Mouse (Mus musculus) lung, postnatal 0 days (tissue): Measurements from ENCODE around the gene Rhof. TPM values are rescaled to one million over a fixed set of nuclear protein-coding genes. Genes with fewer than 3 reads are reported as not detected.

Source experiments
- ATAC-seq: fragments of 200-750 bp; cut with Nextera tagmentation; 2 replicates; pipeline ENCODE4 v1.8.0; 2017; ENCODE audit warnings: moderate library complexity
- DNase-seq: peaks from one replicate; pipeline ENCODE4 v3.0.0-alpha.2; 2016; ENCODE audit warnings: low spot score
- H3K27ac ChIP-seq: fragments of 300-500 bp; sonication (generic); 2 replicates; pipeline ENCODE4 v1.5.1; 2014; ENCODE audit warnings: antibody characterized with exemption, mild to moderate bottlenecking, low read length, mixed read lengths
- H3K27me3 ChIP-seq: fragments of 300-500 bp; sonication (generic); replicated peaks from 2 replicates; pipeline ENCODE4 v1.6.1; 2014; ENCODE audit warnings: low read length, mixed read lengths; ENCODE audit not compliant: insufficient read depth
- H3K36me3 ChIP-seq: fragments of 300-500 bp; sonication (generic); 2 replicates; pipeline ENCODE4 v1.6.1; 2014; ENCODE audit warnings: low read length, mixed read lengths; ENCODE audit not compliant: insufficient read depth
- H3K4me1 ChIP-seq: fragments of 300-500 bp; sonication (generic); 2 replicates; pipeline ENCODE4 v1.6.1; 2014; ENCODE audit warnings: antibody characterized with exemption, low read depth, low read length, mixed read lengths; ENCODE audit not compliant: insufficient read depth
- H3K4me2 ChIP-seq: fragments of 300-500 bp; sonication (generic); replicated peaks from 2 replicates; pipeline ENCODE4 v1.6.1; 2014; ENCODE audit warnings: low read depth, mild to moderate bottlenecking, low read length, moderate library complexity, mixed read lengths
- H3K4me3 ChIP-seq: fragments of 300-500 bp; sonication (generic); 2 replicates; pipeline ENCODE4 v1.5.1; 2014; ENCODE audit warnings: low read depth, low read length
- H3K9ac ChIP-seq: fragments of 300-500 bp; sonication (generic); replicated peaks from 2 replicates; pipeline ENCODE4 v1.6.1; 2014; ENCODE audit warnings: low read depth, mild to moderate bottlenecking
- H3K9me3 ChIP-seq: fragments of 300-500 bp; sonication (generic); 2 replicates; pipeline ENCODE4 v1.6.1; 2016; ENCODE audit warnings: low read length, mixed read lengths
- CTCF ChIP-seq: IDR thresholded peaks from 2 replicates; pipeline ENCODE4 v1.5.1; 2016; ENCODE audit warnings: antibody characterized with exemption, mild to moderate bottlenecking
- EP300 ChIP-seq: IDR thresholded peaks from 2 replicates; pipeline ENCODE4 v1.6.1; 2016; ENCODE audit warnings: antibody characterized with exemption, mild to moderate bottlenecking, control low read depth
- WGBS: fragments of 180-500 bp; shearing (Covaris S2); extraction: QIAGEN DNeasy Blood & Tissue Kit; methylation state at CpG from one replicate; pipeline ENCODE4 v1.1.7; 2014; 5-methylcytosine and 5-hydroxymethylcytosine counted together
- polyA plus RNA-seq: library from polyadenylated mRNA; unstranded; fragments of >200 nt; fragmentation: Nextera tagmentation; extraction: Ambion mirVana; gene quantifications from 2 replicates; pipeline ENCODE4 v1.2.1, GENCODE M21; 2015

Rhof gene
- polyA plus RNA-seq, 1 experiment from 2014 or later, result 12.4 TPM

DNA sequence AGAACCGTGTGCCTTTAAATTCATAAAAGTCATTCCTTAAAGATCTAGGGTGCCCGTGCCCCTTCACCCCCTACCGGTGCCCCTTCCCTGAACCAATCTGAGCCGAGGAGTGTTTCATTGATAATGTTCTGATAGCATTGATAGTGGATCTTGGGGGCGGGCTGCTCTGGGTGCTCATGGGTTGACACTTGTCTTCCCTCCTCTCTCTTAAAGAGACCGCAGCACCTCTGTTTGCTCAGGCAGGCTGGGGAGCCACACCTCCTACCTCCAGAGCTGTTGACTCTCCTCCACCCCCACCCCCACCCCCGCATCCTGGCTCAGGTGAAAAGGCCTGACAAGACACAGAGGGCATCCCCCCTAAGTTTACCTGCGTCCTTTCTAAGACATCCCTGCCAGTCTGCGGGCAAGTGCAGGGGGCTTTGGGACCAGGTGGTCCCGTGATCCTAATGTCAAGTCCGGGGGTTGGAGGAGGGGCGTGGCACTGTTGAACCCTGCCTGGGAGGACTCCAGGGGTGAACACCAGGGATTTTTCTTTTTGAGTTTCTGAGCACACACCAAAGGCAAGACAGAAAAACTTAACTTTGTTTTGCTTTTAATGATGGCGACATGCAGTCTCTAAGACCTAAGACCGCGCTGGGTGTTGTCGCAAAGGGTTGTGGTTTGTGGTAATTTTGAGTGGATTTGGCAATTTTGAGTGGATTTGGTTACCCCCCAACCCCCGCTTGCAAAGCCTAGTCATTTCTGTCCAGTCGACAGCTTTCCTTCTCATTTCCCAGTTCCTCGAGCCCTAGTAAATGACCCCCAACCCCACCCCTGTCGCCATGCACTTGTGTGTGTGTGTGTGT, 12.5 kb upstream of the Rhof start:
- DNase-seq (no peak), ATAC-seq (no peak)
- no peak for TF ChIP-seq CTCF
- TF ChIP-seq EP300, result no peak
- Histone ChIP-seq H3K4me2 (peak overlapping the region; percentile 99), H3K4me1 (peaks cover 8% of the 10 kb centered on the region), H3K9me3 (no peaks in the 10 kb centered on the region), H3K27me3 (no peaks in the 10 kb centered on the region), H3K4me3 (peak overlapping the region; percentile 91), H3K27ac (no peak overlapping the region), H3K9ac (no peak overlapping the region), H3K36me3 (peaks cover 8% of the 10 kb centered on the region; the same call in 1 of the 2 replicates)
- 26% methylated on average over 20 of the region's 20 CpGs for WGBS

DNA sequence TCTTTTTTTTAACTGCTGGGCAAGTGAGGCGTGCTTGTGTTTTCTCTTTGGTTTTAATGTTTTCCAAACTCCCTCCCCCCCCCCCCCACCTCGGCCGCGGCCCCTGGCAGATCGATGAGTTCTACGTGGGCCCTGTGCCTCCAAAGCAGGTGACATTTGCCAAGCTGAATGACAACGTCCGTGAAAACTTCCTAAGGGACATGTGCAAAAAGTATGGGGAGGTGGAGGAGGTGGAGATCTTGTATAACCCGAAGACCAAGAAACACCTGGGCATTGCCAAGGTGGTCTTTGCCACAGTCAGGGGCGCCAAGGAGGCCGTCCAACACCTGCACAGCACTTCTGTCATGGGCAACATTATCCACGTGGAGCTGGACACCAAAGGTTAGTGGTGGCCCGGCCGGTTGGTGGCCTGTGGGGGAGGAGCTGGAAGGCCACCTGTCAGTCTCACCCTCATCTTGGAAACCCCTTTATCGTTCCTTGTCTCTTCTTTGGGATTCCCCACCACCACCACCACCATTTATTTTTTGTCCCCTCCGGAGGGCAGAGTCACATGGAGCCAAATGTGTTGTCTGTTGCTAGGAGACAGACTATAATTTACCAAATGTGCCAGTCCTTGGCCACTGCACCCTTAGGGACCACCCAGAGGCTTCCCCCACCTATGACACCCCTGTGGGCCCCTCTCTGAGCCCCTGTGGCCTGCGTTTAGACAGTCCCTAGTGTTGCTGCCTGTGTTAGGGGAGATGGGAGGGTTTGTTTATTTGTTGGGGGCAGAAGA, 11.7 kb upstream of the Rhof start:
- no peaks in the 10 kb centered on the region for H3K9me3 ChIP-seq
- H3K4me1 ChIP-seq, result peaks cover 8% of the 10 kb centered on the region
- H3K36me3 ChIP-seq, result peaks cover 8% of the 10 kb centered on the region; the same call in 1 of the 2 replicates
- peak overlapping the region; percentile 99 for H3K4me2 ChIP-seq
- TF ChIP-seq CTCF (no peak), EP300 (no peak)
- no peaks in the 10 kb centered on the region for H3K27me3 ChIP-seq
- ATAC-seq (no peak), DNase-seq (no peak)
- WGBS, result 5% methylated on average over 17 of the region's 17 CpGs
- 0 out of 2 replicates have a peak overlapping the region, but pooled peaks have one; percentile 13 for H3K9ac ChIP-seq
- peak overlapping the region; percentile 100 for H3K27ac ChIP-seq
- peak overlapping the region; percentile 91 for H3K4me3 ChIP-seq

DNA sequence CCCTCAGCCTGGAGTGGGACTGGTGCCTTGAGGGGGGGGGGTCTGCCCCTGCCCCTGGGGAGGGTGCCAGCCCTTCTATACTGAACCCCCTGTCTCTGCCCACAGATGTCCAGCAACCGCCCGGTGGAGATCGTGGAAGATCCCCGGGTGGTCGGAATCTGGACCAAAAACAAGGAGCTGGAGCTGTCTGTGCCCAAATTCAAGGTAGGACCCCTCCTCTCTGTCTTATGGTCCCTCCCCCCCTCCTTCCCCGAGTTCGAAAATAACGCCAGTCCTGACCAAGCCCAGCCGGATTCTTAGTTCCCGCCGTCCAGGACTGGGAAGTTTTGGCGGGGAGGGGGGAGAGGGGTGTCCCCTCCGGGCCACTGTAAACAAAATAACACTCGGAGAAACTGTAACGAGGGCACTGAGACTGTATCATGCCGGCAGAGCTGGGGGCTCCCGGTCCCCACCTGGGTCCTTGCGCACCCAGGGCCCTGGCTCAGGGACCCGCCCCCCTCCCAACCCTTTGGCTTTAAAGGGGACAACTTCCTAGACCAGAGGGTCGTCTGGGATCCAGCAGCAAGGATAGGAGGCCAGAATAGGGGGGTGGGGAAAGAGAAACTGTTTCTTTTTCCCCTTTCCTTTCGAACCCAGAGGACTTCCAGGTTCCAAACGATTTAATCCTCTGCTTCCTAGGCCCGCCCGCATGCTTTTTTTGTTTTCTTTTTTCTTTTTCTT, 10.9 kb upstream of the Rhof start:
- H3K36me3 ChIP-seq, result peaks cover 8% of the 10 kb centered on the region; the same call in 1 of the 2 replicates
- no peak for TF ChIP-seq CTCF
- no peak for TF ChIP-seq EP300
- H3K9me3 ChIP-seq, result no peaks in the 10 kb centered on the region
- peak; percentile 53 for DNase-seq
- peak overlapping the region; percentile 91 for H3K4me3 ChIP-seq
- H3K27me3 ChIP-seq, result no peaks in the 10 kb centered on the region
- 2% methylated on average over 24 of the region's 24 CpGs for WGBS
- peak overlapping the region; percentile 99 for H3K4me2 ChIP-seq
- H3K9ac ChIP-seq, result peak overlapping the region; percentile 96
- H3K27ac ChIP-seq, result peak overlapping the region; percentile 100
- no peak for ATAC-seq
- peaks cover 8% of the 10 kb centered on the region for H3K4me1 ChIP-seq

- Histone ChIP-seq H3K4me1 (peaks cover 16% of the 10 kb centered on the region; the same call in 1 of the 2 replicates), H3K9ac (peak within 1 kb of the TSS; percentile 96), H3K9me3 (no peaks in the 10 kb centered on the region), H3K27me3 (no peaks in the 10 kb centered on the region), H3K27ac (peak within 1 kb of the TSS; percentile 100), H3K4me2 (peak within 1 kb of the TSS; percentile 99), H3K36me3 (peaks cover 8% of the 10 kb centered on the region; the same call in 1 of the 2 replicates), H3K4me3 (peak within 1 kb of the TSS; percentile 91)
- ATAC-seq, result no peak
- peak; percentile 66 for DNase-seq
- 2% methylated on average over 57 of the region's 103 CpGs for WGBS
- no peak for TF ChIP-seq EP300
- 0 out of 2 replicates have a peak, but pooled peaks have one; percentile 4 for TF ChIP-seq CTCF
Measured at GRCm38 (mm10) chr5:123142161-123143157, 10.0 kb upstream of the Rhof start, which contains the start of gene Setd1b. Gene Setd1b (plus strand): TSS chr5:123142193.

DNA sequence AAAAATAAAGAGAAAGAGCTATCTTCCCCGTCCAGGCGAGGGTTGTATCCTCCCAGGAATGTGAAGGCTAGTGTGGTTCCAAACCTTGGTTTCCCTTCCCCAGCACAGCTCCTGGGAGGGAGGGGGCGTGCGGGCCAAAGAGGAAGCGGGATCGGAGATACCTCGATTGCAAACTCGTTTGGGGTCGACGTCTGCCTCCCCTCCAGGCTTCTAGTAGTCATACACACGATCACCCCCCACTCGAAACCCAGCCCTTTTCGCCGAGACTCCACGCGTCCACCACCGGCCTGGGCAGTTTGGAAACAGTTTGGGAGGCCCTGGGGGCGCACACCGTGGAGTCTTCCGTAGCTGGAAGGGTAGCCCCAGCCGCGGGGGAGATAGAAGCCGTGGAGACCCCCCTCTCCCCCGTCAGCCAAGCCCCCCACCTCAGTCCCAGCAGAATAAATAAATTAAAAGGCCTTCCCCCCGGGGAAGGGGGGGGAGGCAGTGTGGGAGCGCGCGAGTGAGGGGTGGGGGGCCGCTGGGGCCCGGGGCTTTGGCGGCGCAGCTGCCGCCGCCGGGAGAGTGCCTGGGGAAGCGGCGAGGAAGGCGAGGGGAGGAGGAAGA, 9.2 kb upstream of the Rhof start:
- no peak for ATAC-seq
- WGBS, result under 1% methylated on average over 29 of the region's 38 CpGs

More for the DNA sequence above, 9.2 kb upstream of the Rhof start:
- H3K4me1 ChIP-seq, result peaks cover 24% of the 10 kb centered on the region; the same call in 1 of the 2 replicates
- DNase-seq, result peak; percentile 67
- no peaks in the 10 kb centered on the region for H3K27me3 ChIP-seq
- H3K27ac ChIP-seq, result peak overlapping the region; percentile 100
- TF ChIP-seq EP300, result no peak
- no peak for TF ChIP-seq CTCF
- peak overlapping the region; percentile 96 for H3K9ac ChIP-seq
- H3K9me3 ChIP-seq, result no peaks in the 10 kb centered on the region
- peaks cover 4% of the 10 kb centered on the region; the same call in 1 of the 2 replicates for H3K36me3 ChIP-seq
- H3K4me2 ChIP-seq, result peak overlapping the region; percentile 99
- H3K4me3 ChIP-seq, result peak overlapping the region; percentile 91
